Mouse (Mus musculus): ENCODE results near the gene Saysd1.

GRCm38 (mm10) chr14:20168054-20168453, 29.7 kb upstream of the Saysd1 start:
- TF ChIP-seq CTCF (IDR thresholded peaks at IDR 0.05; ENCODE audit: control insufficient read depth, insufficient read depth, insufficient replicate concordance, low read depth, low read length) (no peak), POLR2A (IDR thresholded peaks at IDR 0.05; ENCODE audit: control insufficient read depth, low read depth, low read length) (no peak)

Data from testis, adult 2 months (tissue).